Mouse (Mus musculus) limb, embryonic 13.5 days (tissue): ENCODE results near the gene Snx10. TPM values are rescaled to one million over a fixed set of nuclear protein-coding genes. Genes with fewer than 3 reads are reported as not detected.
A peak's percentile ranks its signal among the peaks of the same experiment; 100 is the strongest.

ENCODE experiments used
- ATAC-seq: fragments of 200-750 bp; cut with Nextera tagmentation; 2 replicates; pipeline ENCODE4 v1.8.0; 2017; ENCODE audit warnings: low read depth, moderate number of reproducible peaks, moderate TSS enrichment; ENCODE audit not compliant: low FRiP score
- H3K27ac ChIP-seq: fragments of 300-500 bp; sonication (generic); 2 replicates; pipeline ENCODE4 v1.5.1; 2015; ENCODE audit warnings: inconsistent platforms, mild to moderate bottlenecking, moderate library complexity
- H3K27me3 ChIP-seq: fragments of 300-500 bp; sonication (generic); 2 replicates; pipeline ENCODE4 v1.6.1; 2015; ENCODE audit warnings: mild to moderate bottlenecking, inconsistent platforms
- H3K36me3 ChIP-seq: fragments of 300-500 bp; sonication (generic); 2 replicates; pipeline ENCODE4 v1.6.1; 2015; ENCODE audit warnings: inconsistent platforms, mild to moderate bottlenecking, moderate library complexity
- H3K4me1 ChIP-seq: fragments of 300-500 bp; sonication (generic); 2 replicates; pipeline ENCODE4 v1.6.1; 2015; ENCODE audit warnings: inconsistent platforms
- H3K4me2 ChIP-seq: fragments of 300-500 bp; sonication (generic); replicated peaks from 2 replicates; pipeline ENCODE4 v1.6.1; 2015; ENCODE audit warnings: inconsistent platforms, mild to moderate bottlenecking, moderate library complexity
- H3K4me3 ChIP-seq: fragments of 300-500 bp; sonication (generic); 2 replicates; pipeline ENCODE4 v1.5.1; 2015; ENCODE audit warnings: moderate library complexity, mild to moderate bottlenecking, inconsistent platforms
- H3K9ac ChIP-seq: fragments of 300-500 bp; sonication (generic); 2 replicates; pipeline ENCODE4 v1.6.1; 2015; ENCODE audit warnings: mild to moderate bottlenecking, inconsistent platforms
- H3K9me3 ChIP-seq: fragments of 300-500 bp; sonication (generic); 2 replicates; pipeline ENCODE4 v1.6.1; 2016; ENCODE audit warnings: inconsistent platforms
- WGBS: fragments of 180-500 bp; shearing (Covaris S2); methylation state at CpG from one replicate; pipeline ENCODE4 v1.1.7; 2015; 5-methylcytosine and 5-hydroxymethylcytosine counted together
- polyA plus RNA-seq: library from polyadenylated mRNA; unstranded; fragments of >200 nt; fragmentation: Nextera tagmentation; extraction: Ambion mirVana; gene quantifications from 2 replicates; pipeline ENCODE4 v1.2.1, GENCODE M21; 2015

Gene Snx10
- polyA plus RNA-seq, 1 experiment from 2014 or later, result 15.4 TPM

- Histone ChIP-seq H3K4me2 (no peak overlapping the region), H3K27me3 (no peaks in the 10 kb centered on the region), H3K4me1 (peaks cover 18% of the 10 kb centered on the region), H3K27ac (no peak overlapping the region), H3K9me3 (no peaks in the 10 kb centered on the region), H3K4me3 (no peak overlapping the region), H3K36me3 (no peaks in the 10 kb centered on the region), H3K9ac (no peak overlapping the region)
- ATAC-seq, result no peak
- WGBS, result 85% methylated on average over 6 of the region's 6 CpGs
Measured at GRCm38 (mm10) chr6:51540525-51540924, 16.8 kb downstream of the Snx10 start.

- Histone ChIP-seq H3K27me3 (no peaks in the 10 kb centered on the region), H3K9ac (no peak overlapping the region)
- no peak for ATAC-seq
Measured at GRCm38 (mm10) chr6:51541422-51541821, 17.7 kb downstream of the Snx10 start.

GRCm38 (mm10) chr6:51542147-51542546 lies 18.4 kb downstream of the Snx10 start:
- no peak overlapping the region for H3K4me2 ChIP-seq
- H3K27me3 ChIP-seq, result no peaks in the 10 kb centered on the region
- H3K9ac ChIP-seq, result no peak overlapping the region
- 85% methylated on average over 4 of the region's 4 CpGs for WGBS
- H3K9me3 ChIP-seq, result no peaks in the 10 kb centered on the region
- peaks cover 19% of the 10 kb centered on the region for H3K4me1 ChIP-seq
- no peaks in the 10 kb centered on the region for H3K36me3 ChIP-seq
- H3K27ac ChIP-seq, result no peak overlapping the region
- H3K4me3 ChIP-seq, result no peak overlapping the region
- ATAC-seq, result no peak

More at GRCm38 (mm10) chr6:51541422-51541821, 17.7 kb downstream of the Snx10 start:
- no peaks in the 10 kb centered on the region for H3K36me3 ChIP-seq
- peaks cover 19% of the 10 kb centered on the region for H3K4me1 ChIP-seq
- no peak overlapping the region for H3K4me2 ChIP-seq
- WGBS, result 76% methylated on average over 7 of the region's 7 CpGs
- H3K4me3 ChIP-seq, result no peak overlapping the region
- H3K9me3 ChIP-seq, result no peaks in the 10 kb centered on the region
- H3K27ac ChIP-seq, result no peak overlapping the region

GRCm38 (mm10) chr6:51543639-51544117 lies 20.0 kb downstream of the Snx10 start:
- WGBS, result 41% methylated on average over 6 of the region's 6 CpGs
- Histone ChIP-seq H3K9ac (no peak overlapping the region), H3K9me3 (no peaks in the 10 kb centered on the region), H3K4me2 (no peak overlapping the region), H3K27me3 (no peaks in the 10 kb centered on the region), H3K4me3 (no peak overlapping the region), H3K4me1 (peaks cover 19% of the 10 kb centered on the region), H3K36me3 (no peaks in the 10 kb centered on the region), H3K27ac (no peak overlapping the region)
- ATAC-seq, result no peak

- peak overlapping the region; percentile 27 for H3K4me2 ChIP-seq
Measured at GRCm38 (mm10) chr6:51544118-51544681, 20.5 kb downstream of the Snx10 start.

GRCm38 (mm10) chr6:51545219-51545859 lies 21.6 kb downstream of the Snx10 start:
- 75% methylated on average over 11 of the region's 11 CpGs for WGBS
- Histone ChIP-seq H3K4me3 (no peak overlapping the region), H3K36me3 (no peaks in the 10 kb centered on the region), H3K27me3 (no peaks in the 10 kb centered on the region), H3K9me3 (no peaks in the 10 kb centered on the region), H3K4me2 (no peak overlapping the region; the same call in 1 of the 2 replicates), H3K4me1 (peaks cover 19% of the 10 kb centered on the region), H3K27ac (no peak overlapping the region), H3K9ac (no peak overlapping the region)
- no peak for ATAC-seq

More at GRCm38 (mm10) chr6:51544118-51544681, 20.5 kb downstream of the Snx10 start:
- Histone ChIP-seq H3K27me3 (no peaks in the 10 kb centered on the region), H3K9ac (no peak overlapping the region), H3K27ac (no peak overlapping the region), H3K4me1 (peaks cover 19% of the 10 kb centered on the region), H3K4me3 (no peak overlapping the region), H3K9me3 (no peaks in the 10 kb centered on the region), H3K36me3 (no peaks in the 10 kb centered on the region)
- 25% methylated on average over 7 of the region's 7 CpGs for WGBS
- no peak for ATAC-seq

- H3K27ac ChIP-seq, result no peak overlapping the region
- H3K4me1 ChIP-seq, result peaks cover 19% of the 10 kb centered on the region
- no peaks in the 10 kb centered on the region for H3K36me3 ChIP-seq
- no peak overlapping the region for H3K9ac ChIP-seq
- H3K4me3 ChIP-seq, result no peak overlapping the region
- WGBS, result 84% methylated on average over 2 of the region's 2 CpGs
- no peaks in the 10 kb centered on the region for H3K9me3 ChIP-seq
- no peak overlapping the region for H3K4me2 ChIP-seq
- ATAC-seq, result no peak
- no peaks in the 10 kb centered on the region for H3K27me3 ChIP-seq
Measured at GRCm38 (mm10) chr6:51546085-51546484, 22.4 kb downstream of the Snx10 start.

DNA sequence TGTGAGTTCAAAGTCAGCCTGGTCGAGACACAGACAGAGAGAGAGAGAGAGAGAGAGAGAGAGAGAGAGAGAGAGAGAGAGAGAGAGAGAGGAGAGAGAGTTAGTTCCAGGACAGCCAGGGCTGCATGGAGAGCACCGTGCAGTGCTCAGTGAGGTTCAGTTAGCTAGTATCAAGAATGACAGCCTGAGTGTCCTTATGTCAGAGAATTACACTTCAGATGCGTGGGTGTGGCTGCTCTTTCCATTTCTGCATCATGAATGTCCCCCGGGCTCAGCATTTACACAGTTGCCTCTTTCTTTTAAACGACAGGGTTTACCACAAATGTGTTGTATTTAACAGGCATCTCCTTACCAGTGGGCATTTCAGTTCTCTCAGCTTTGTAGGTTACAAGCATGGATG lies 25.1 kb downstream of the Snx10 start:
- ATAC-seq, result no peak
- peaks cover 19% of the 10 kb centered on the region for H3K4me1 ChIP-seq
- H3K9me3 ChIP-seq, result no peaks in the 10 kb centered on the region
- no peak overlapping the region for H3K9ac ChIP-seq
- no peak overlapping the region for H3K27ac ChIP-seq
- H3K4me2 ChIP-seq, result no peak overlapping the region
- WGBS, result 73% methylated on average over 5 of the region's 5 CpGs
- H3K4me3 ChIP-seq, result no peak overlapping the region
- H3K36me3 ChIP-seq, result no peaks in the 10 kb centered on the region
- H3K27me3 ChIP-seq, result no peaks in the 10 kb centered on the region

GRCm38 (mm10) chr6:51551267-51551802 lies 27.6 kb downstream of the Snx10 start:
- no peak for ATAC-seq
- WGBS, result 93% methylated on average over 10 of the region's 10 CpGs

GRCm38 (mm10) chr6:51556562-51556961 lies 32.9 kb downstream of the Snx10 start:
- 84% methylated on average over 7 of the region's 7 CpGs for WGBS

More at GRCm38 (mm10) chr6:51551267-51551802, 27.6 kb downstream of the Snx10 start:
- Histone ChIP-seq H3K27ac (no peak overlapping the region), H3K4me2 (no peak overlapping the region), H3K9me3 (no peaks in the 10 kb centered on the region), H3K36me3 (no peaks in the 10 kb centered on the region), H3K9ac (no peak overlapping the region), H3K27me3 (no peaks in the 10 kb centered on the region), H3K4me1 (no peaks in the 10 kb centered on the region), H3K4me3 (no peak overlapping the region)

GRCm38 (mm10) chr6:51558311-51558710 lies 34.6 kb downstream of the Snx10 start:
- Histone ChIP-seq H3K27me3 (no peaks in the 10 kb centered on the region), H3K9me3 (no peaks in the 10 kb centered on the region), H3K36me3 (no peaks in the 10 kb centered on the region), H3K9ac (no peak overlapping the region), H3K4me1 (no peaks in the 10 kb centered on the region), H3K4me3 (no peak overlapping the region), H3K27ac (no peak overlapping the region), H3K4me2 (no peak overlapping the region)
- ATAC-seq, result no peak
- 93% methylated on average over 7 of the region's 7 CpGs for WGBS

More at GRCm38 (mm10) chr6:51556562-51556961, 32.9 kb downstream of the Snx10 start:
- H3K36me3 ChIP-seq, result no peaks in the 10 kb centered on the region
- H3K27ac ChIP-seq, result no peak overlapping the region
- no peak overlapping the region for H3K4me2 ChIP-seq
- no peaks in the 10 kb centered on the region for H3K27me3 ChIP-seq
- no peaks in the 10 kb centered on the region for H3K9me3 ChIP-seq
- no peaks in the 10 kb centered on the region for H3K4me1 ChIP-seq
- ATAC-seq, result no peak
- H3K4me3 ChIP-seq, result no peak overlapping the region
- no peak overlapping the region for H3K9ac ChIP-seq

DNA sequence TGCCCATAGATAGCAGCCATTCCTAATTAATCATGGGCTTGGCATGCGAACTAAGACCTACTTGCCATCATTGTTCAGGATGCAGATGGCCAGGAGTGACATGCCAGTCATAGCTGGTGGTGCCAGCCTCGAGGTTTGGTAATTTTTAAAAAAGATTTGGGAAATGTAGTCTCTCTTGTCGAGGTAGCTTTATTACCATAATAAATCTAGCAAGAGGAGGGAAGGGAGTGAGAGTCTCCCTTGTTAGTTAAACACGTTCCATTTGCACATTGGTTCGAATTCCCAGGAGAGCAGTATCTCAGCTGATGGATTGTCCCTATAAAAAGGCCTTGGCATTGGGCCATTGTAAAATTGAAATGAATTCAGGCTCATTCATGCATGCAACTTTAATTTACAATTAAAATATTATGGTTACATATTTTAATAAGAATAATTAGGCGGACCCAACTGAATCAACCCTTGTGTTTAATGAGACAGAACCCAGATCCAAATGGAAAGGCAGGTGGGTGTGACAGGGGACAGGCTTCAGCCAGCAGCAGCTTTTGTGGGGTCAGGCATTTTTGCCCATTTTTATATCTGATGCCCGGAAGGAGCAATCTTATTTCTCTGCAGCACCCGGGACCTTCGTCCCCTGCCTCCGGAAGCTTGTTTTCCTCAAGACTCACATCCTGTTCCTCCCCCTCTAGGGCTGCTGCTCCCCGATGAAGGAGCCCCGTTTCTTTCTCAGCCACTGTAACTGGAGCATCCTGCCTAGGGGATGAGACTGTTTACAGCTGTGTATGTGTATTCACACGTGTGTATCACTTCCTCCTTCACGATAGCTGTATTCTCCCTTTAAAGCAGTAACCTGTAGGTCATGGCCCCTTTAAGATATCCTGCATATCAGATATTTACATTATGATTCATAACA lies 43.3 kb downstream of the Snx10 start:
- H3K4me2 ChIP-seq, result no peak overlapping the region
- WGBS, result 54% methylated on average over 14 of the region's 14 CpGs
- no peak for ATAC-seq
- peaks cover 9% of the 10 kb centered on the region for H3K4me1 ChIP-seq
- no peak overlapping the region for H3K4me3 ChIP-seq
- H3K9me3 ChIP-seq, result no peaks in the 10 kb centered on the region
- H3K9ac ChIP-seq, result no peak overlapping the region
- no peak overlapping the region for H3K27ac ChIP-seq
- no peaks in the 10 kb centered on the region for H3K36me3 ChIP-seq
- H3K27me3 ChIP-seq, result no peaks in the 10 kb centered on the region
